Mouse (Mus musculus): ENCODE measurements around the gene Pmf1. TPM values are rescaled to one million over a fixed set of nuclear protein-coding genes. Genes with fewer than 3 reads are reported as not detected.
"Not testable (repeated sequence)": the region's sequence is repeated elsewhere in the genome, so short reads cannot be mapped to it uniquely, and the experiment has no call there.

Pmf1 gene
- polyA plus RNA-seq, 2 experiments: 99.9 to 109 TPM

DNA sequence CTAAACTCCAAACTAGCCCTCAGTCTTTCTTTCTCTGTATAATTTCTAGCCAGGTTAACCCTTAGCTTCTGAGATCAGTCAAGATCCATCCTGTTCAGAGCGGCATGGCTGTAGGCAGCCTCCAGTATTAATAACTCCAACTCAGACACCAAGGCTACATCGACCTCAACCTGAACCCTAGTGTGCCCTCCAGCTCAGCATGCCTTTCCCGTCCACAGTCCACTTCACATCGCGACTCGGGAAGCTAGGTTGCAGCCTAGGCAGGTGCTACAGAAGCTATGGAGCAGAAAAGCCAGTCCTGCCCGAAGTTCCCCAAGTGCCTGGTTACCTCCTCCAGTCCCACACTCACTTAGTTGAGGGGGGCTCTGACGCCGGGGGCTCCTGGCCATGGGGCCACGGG lies 27.3 kb upstream of the Pmf1 start:
- peak overlapping the region; percentile 47 for H3K4me2 ChIP-seq (replicated peaks; ENCODE audit: low read depth, low read length, severe bottlenecking)
- TF ChIP-seq POLR2A (IDR thresholded peaks at IDR 0.05; ENCODE audit: borderline replicate concordance, extremely low read depth, insufficient read depth, insufficient read length): no peak
- ATAC-seq (ENCODE audit: low FRiP score, low read depth) (no peak), DNase-seq (ENCODE audit: low spot score) (no peak)
- peaks cover 3% of the 10 kb centered on the region; the same call in 1 of the 2 replicates for H3K36me3 ChIP-seq (ENCODE audit: control insufficient read depth, insufficient read depth, low read length)
- 77% methylated on average over 10 of the region's 10 CpGs for WGBS
- no peak overlapping the region for H3K27ac ChIP-seq (replicated peaks; ENCODE audit: low read depth, low read length)
- no peaks in the 10 kb centered on the region for H3K27me3 ChIP-seq (ENCODE audit: control insufficient read depth, insufficient read depth, low read length)
- H3K4me1 ChIP-seq (ENCODE audit: control insufficient read depth, insufficient read depth, low read length): peaks cover 9% of the 10 kb centered on the region
- peak overlapping the region; percentile 26 for H3K4me3 ChIP-seq (replicated peaks; ENCODE audit: low read length)
- H3K9ac ChIP-seq (ENCODE audit: low read depth, low read length, severe bottlenecking): no peak overlapping the region
- H3K9me3 ChIP-seq (ENCODE audit: control insufficient read depth, low read length): no peaks in the 10 kb centered on the region

DNA sequence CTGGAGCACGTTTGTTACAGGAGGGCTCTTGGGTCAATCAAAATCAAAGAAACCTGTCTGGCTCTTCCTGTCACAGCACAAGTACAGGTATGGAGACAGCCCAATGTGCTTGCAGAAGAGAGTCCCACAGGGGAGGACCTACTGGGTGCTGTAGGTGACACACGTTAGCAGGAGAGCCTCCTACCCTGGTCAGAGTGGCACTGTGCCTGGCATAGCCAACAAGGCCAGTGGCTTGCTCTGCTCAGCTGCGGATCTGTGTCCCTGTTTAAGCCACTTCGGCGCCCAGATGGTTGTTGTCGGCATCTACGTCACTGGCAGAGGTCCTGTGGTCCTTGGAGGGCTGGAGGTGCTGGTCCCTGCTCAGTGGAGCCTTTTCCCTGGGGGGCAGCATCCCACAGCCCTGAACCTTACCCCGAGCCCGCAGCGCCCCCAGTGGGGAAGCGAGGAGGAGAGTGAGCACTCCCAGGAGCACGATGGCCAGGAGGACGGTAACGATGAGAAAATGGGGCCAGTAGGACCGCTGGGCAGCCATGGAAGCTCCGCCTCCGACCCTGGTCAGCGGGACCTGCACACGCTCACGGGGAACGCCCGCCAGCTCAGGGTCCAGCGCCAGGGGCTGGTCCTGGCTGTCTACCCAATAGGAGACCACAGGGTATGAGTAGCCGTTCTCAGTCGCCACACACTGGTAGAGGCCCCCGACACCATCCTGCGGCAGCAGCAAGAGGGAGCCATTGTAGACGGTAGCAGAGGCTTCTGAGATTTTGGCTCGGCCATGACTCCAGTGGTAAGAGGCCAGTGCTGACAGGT lies 26.5 kb upstream of the Pmf1 start:
- no peaks in the 10 kb centered on the region; the same call in 1 of the 2 replicates for H3K36me3 ChIP-seq (ENCODE audit: control insufficient read depth, insufficient read depth, low read length)
- H3K27me3 ChIP-seq (ENCODE audit: control insufficient read depth, insufficient read depth, low read length): no peaks in the 10 kb centered on the region
- no peak overlapping the region for H3K27ac ChIP-seq (replicated peaks; ENCODE audit: low read depth, low read length)
- peak; percentile 29 for DNase-seq (ENCODE audit: low spot score)
- no peaks in the 10 kb centered on the region for H3K9me3 ChIP-seq (ENCODE audit: control insufficient read depth, low read length)
- H3K4me1 ChIP-seq (ENCODE audit: control insufficient read depth, insufficient read depth, low read length): peaks cover 9% of the 10 kb centered on the region
- TF ChIP-seq POLR2A (IDR thresholded peaks at IDR 0.05; ENCODE audit: borderline replicate concordance, extremely low read depth, insufficient read depth, insufficient read length): no peak
- H3K4me3 ChIP-seq (replicated peaks; ENCODE audit: low read length): peak overlapping the region; percentile 26
- WGBS: 15% methylated on average over 29 of the region's 29 CpGs
- H3K9ac ChIP-seq (ENCODE audit: low read depth, low read length, severe bottlenecking): peak overlapping the region; percentile 51
- ATAC-seq (ENCODE audit: low FRiP score, low read depth): peak; percentile 78
- peak overlapping the region; percentile 47 for H3K4me2 ChIP-seq (replicated peaks; ENCODE audit: low read depth, low read length, severe bottlenecking)

DNA sequence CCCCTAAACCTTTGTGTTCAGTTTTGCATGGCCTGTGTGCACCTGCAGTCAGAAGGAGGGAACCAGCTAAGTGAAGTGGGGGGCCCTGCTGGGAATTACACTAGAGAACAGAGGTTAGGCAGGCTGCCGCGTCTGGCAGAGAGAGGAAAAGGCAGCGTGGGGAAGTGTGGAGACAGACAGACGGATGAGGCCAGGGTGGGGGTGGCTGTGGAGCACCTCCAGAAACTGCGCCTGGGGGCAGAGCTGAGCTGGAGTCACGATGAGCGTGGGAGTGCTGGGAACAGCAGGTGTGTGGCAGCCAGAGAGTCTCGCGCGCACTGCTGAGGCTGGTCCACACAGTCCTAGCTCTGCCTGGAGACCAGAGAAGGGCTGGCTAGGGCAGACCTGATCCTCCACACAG lies 25.4 kb upstream of the Pmf1 start:
- Histone ChIP-seq H3K4me1 (ENCODE audit: control insufficient read depth, insufficient read depth, low read length) (peaks cover 4% of the 10 kb centered on the region), H3K9me3 (ENCODE audit: control insufficient read depth, low read length) (no peaks in the 10 kb centered on the region), H3K36me3 (ENCODE audit: control insufficient read depth, insufficient read depth, low read length) (no peaks in the 10 kb centered on the region; the same call in 1 of the 2 replicates), H3K9ac (ENCODE audit: low read depth, low read length, severe bottlenecking) (no peak overlapping the region), H3K4me2 (replicated peaks; ENCODE audit: low read depth, low read length, severe bottlenecking) (no peak overlapping the region), H3K27me3 (ENCODE audit: control insufficient read depth, insufficient read depth, low read length) (no peaks in the 10 kb centered on the region), H3K4me3 (replicated peaks; ENCODE audit: low read length) (no peak overlapping the region), H3K27ac (replicated peaks; ENCODE audit: low read depth, low read length) (no peak overlapping the region)
- ATAC-seq (ENCODE audit: low FRiP score, low read depth) (no peak), DNase-seq (ENCODE audit: low spot score) (no peak)
- TF ChIP-seq POLR2A (IDR thresholded peaks at IDR 0.05; ENCODE audit: borderline replicate concordance, extremely low read depth, insufficient read depth, insufficient read length): no peak
- WGBS: 56% methylated on average over 10 of the region's 10 CpGs

DNA sequence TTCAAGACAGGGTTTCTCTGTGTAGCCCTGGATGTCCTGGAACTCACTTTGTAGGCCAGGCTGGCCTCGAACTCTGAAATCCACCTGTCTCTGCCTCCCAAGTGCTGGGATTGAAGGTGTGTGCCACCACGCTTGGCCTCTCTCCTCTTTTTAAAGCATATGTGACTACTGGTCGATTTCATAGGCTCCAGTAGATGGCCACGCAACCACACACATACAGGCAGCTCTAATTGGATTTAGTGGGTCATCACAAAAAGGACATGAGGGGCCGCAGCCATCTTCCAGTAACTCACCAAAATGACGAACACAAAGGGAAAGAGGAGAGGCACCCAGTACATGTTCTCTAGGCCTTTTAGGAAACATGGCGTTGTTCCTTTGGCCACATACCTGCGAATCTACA lies 18.5 kb upstream of the Pmf1 start:
- not testable (repeated sequence) for H3K9ac ChIP-seq (ENCODE audit: low read depth, low read length, severe bottlenecking); DNase-seq (ENCODE audit: low spot score); H3K27ac ChIP-seq (replicated peaks; ENCODE audit: low read depth, low read length); ATAC-seq (ENCODE audit: low FRiP score, low read depth); H3K27me3 ChIP-seq (ENCODE audit: control insufficient read depth, insufficient read depth, low read length); H3K9me3 ChIP-seq (ENCODE audit: control insufficient read depth, low read length); H3K4me1 ChIP-seq (ENCODE audit: control insufficient read depth, insufficient read depth, low read length); H3K4me2 ChIP-seq (replicated peaks; ENCODE audit: low read depth, low read length, severe bottlenecking); H3K4me3 ChIP-seq (replicated peaks; ENCODE audit: low read length); H3K36me3 ChIP-seq (ENCODE audit: control insufficient read depth, insufficient read depth, low read length)
- 75% methylated on average over 8 of the region's 8 CpGs for WGBS

DNA sequence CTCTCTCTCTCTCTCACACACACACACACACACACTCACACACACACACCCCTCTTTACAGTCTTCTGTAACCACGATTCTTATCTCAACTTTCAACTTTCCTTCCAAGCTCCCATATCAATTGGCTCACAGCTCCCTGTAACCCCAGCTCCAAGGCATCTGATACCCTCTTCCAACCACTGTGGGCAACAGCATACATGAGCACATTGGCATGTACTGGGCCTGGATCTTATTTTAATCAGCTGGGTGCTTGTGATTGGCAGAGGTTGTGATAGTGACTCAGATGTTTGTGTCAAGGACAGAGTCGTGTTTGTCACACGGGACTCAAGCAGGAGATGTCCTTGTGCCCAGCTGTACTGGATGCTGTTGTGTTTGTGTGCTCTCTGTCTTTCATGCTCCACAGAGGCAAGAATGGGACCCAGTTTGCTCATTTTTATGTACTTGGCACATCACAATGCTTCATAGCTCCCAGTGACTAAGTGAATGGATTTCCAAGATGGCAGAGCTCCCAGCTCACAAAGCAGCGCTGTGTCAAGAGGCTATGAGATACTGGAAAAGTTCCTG lies 17.3 kb upstream of the Pmf1 start:
- Histone ChIP-seq H3K9ac (ENCODE audit: low read depth, low read length, severe bottlenecking) (no peak overlapping the region), H3K27ac (replicated peaks; ENCODE audit: low read depth, low read length) (no peak overlapping the region), H3K4me1 (ENCODE audit: control insufficient read depth, insufficient read depth, low read length) (peaks cover 10% of the 10 kb centered on the region), H3K36me3 (ENCODE audit: control insufficient read depth, insufficient read depth, low read length) (no peaks in the 10 kb centered on the region), H3K4me3 (replicated peaks; ENCODE audit: low read length) (no peak overlapping the region), H3K27me3 (ENCODE audit: control insufficient read depth, insufficient read depth, low read length) (no peaks in the 10 kb centered on the region), H3K9me3 (ENCODE audit: control insufficient read depth, low read length) (no peaks in the 10 kb centered on the region), H3K4me2 (replicated peaks; ENCODE audit: low read depth, low read length, severe bottlenecking) (no peak overlapping the region)
- DNase-seq (ENCODE audit: low spot score) (no peak), ATAC-seq (ENCODE audit: low FRiP score, low read depth) (no peak)
- TF ChIP-seq POLR2A (IDR thresholded peaks at IDR 0.05; ENCODE audit: borderline replicate concordance, extremely low read depth, insufficient read depth, insufficient read length): no peak
- 85% methylated on average over 4 of the region's 4 CpGs for WGBS

Data from limb, embryonic 14.5 days (tissue).